Mouse (Mus musculus) embryo, embryonic 11 days (tissue): Measurements from ENCODE around the gene Clstn1.

Experiments
- DNase-seq: peaks from one replicate; pipeline ENCODE4 v3.0.0-alpha.2; 2015

Clstn1 gene

DNA sequence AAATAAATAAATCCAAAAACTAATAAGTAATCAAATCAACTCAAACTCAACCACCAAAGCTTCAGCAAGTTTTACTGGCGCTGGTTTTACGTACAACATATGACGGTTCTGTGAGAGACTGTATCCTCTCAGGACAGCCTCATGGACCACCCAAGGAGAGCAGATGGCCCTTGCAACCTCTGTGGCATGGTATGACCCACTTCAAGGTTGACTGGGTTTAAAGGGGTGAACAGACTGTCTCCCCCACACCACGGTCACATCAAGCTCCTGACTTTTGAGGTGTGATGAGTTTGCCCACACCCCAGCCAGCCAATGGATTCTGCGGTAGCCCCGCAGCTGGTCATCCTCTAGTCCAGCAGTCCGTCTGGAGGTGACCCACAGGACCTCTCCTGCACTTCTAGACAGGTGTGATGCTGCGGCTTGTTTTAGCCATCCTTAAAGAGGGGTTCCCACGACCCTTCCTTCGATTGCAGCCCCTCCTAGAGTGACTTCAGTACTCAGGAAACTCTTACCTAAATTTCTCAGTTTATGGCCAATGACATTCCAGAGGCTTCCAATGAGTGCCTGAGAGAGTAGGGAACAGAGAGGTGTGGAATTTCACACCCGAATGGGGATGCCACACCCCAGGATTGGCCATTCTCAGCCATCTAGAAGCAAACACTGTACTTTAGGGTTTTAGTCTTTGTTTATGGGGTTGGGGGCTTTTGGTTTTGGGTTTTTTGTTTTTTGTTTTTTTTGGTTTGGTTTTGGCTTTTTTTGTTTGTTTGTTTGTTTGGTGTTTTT, 98.8 kb downstream of the Clstn1 start:
- DNase-seq = no peak

DNA sequence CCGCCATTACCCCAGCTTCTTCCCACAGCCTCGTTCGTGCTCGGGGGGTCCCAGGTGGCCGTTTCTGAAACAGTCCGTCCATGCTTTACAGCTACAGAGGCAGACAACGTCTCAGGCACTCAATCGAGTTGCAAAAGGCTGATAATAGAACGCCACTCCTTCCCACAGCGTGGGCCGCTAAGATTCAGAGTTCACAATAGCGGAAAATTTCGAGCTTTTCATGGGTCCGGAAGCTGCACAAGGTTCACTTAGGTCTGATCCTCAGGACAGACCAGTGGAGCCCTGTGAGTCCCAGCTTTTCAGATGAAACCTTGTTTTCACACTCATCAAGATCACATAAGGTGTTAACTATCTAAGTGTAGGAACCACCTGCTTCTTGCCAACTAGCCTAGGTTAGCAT, 102.6 kb downstream of the Clstn1 start:
- DNase-seq = no peak

DNA sequence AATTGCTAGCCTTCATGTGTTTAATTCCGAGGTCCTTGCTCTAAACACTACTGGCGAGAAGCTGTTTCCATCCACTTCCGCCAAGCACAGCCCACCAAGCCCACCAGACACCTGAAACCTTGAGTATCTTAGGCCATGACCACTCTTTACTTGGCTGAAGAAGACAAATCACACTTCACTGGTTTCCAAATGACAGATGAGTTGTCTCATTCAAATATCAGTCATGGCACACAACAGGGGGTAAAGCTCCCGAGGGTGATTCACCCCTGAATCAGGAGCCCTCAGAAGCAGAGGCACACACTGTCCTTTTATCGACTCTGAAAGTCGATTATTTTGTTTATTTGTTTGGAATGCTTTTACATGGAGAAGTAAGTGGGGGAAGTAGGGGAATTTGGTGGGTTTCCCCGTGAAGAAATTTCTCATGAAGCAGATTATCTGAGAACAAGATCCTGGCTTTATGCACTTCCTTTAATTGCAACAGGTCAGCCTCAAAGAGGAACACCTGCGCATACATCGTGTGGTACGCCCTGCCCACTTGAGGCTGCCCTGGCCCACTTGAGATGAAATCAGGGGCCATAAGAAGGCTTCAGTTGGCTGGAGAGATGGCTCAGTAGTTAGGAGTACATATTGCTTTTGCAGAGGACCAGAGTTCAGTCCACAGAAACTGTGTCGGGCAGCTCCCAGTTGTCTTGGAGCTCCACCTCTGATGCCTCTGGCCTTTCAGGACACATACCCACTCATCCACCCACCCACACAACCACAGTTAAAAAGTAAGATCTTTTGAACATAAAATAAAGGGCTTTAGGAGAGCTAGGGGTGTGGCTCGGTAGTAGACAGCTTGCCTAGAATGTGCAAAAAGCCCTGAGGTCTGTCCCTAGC, 103.8 kb downstream of the Clstn1 start:
- no peak for DNase-seq

DNA sequence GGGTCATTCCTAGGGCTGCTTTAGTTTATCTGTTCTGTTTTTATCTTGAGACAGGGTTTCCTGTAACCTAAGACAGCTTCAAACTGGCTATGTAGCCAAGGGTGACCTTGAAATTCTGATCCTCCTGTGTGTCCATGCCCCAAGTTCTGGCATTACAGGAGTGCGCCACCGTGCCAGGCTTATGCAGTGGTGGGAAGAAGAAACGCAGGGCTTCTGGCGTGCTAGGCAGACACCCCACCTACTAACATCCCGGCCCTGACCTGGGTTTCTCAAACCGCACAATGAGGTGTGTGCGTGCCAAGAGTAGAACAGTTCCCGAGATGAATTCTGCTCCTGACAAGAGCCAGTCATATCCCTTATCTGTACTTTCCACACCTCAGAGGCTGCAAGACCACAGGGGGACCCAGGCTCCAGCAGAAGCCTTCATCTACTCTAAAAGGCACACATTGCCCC, 104.6 kb downstream of the Clstn1 start:
- DNase-seq = no peak

DNA sequence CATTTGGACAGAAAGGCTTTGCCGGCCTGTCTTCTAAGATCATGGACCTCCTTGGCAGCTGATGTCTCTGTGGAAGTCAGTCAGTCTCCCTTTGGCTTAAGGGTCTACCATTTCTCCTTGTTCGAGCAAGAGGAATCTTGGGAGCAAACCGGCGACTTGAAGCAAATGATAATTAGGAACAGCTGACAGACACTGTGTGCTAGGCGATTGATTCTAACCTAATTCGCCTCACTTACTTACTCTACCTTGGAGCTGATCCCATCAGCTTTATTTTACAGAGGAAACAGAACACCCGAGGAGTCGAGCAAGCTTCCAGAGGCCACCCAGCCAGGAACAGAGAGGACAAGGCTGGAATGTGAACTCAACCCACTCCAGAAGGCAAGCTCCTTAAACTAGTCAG, 105.1 kb downstream of the Clstn1 start:
- DNase-seq = no peak

DNA sequence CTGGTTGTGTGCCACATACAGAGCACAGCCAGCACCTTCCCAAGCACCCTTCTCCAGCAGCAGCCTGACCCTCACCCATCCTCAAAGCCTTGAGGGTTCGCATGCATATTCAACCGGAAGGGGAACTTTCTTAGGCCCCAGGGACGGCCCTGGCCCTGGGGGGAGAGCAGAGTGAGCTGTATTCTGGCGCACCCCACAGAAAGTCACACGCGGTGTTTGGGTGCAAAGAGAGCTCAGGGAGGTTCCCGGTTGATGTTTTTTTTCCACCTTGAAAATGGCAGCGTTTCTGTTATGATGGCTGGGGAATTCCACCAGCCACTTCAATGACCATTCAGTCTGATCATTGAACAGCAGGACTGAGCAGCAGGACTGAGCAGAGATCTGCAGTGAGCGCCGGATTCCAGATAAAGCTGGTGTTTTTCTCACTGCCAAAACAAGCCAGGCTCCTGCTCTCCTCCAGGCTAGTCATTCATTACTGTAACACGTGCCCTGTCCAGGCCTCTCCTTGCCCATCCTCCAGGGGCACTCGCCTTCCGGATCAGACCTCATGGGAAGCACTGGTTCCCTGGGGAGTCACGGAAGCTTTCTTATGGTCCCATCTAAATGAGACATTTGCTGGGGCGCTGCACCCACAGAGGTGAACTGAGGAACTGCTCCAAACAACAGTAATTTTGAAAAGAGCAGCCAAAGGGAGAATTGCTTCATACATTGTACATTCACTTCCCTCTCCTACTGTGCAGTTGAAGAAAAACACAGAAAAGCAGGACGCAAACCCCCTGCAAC, 110.1 kb downstream of the Clstn1 start:
- peak; percentile 49 for DNase-seq

DNA sequence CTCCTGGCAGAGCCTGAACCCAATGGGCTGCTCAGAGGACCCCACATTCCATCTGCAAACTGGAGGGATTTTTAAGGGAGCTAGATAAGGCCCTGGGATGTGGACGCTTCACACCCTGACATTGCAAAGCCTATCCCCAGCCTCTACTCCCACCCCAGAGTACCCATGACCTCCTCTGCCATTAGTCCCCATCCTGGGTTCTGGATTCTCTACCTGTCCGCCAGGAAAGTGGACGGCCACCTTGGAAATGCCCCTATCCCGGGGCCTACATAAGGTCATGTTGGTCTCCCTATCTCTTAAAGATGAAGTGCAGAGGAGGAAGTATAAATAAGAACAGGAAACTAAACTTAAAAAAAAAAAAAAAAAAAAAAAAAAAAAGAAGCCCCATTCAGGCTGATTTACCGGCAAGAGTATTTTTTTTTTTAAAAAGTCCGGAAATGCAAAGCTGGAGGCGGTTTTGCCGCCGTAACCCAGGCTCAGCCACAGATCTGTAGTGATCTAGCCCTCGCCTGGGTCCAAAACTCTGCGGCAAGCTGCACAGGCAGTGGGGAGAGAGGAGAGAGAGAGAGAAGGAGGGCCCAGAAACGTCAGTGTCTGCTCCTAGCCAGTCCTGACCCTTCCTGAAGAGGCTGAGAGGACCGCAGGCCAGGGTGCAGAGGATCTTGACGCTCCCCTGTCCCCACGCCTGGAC, 111.4 kb downstream of the Clstn1 start:
- peak; percentile 31 for DNase-seq

DNA sequence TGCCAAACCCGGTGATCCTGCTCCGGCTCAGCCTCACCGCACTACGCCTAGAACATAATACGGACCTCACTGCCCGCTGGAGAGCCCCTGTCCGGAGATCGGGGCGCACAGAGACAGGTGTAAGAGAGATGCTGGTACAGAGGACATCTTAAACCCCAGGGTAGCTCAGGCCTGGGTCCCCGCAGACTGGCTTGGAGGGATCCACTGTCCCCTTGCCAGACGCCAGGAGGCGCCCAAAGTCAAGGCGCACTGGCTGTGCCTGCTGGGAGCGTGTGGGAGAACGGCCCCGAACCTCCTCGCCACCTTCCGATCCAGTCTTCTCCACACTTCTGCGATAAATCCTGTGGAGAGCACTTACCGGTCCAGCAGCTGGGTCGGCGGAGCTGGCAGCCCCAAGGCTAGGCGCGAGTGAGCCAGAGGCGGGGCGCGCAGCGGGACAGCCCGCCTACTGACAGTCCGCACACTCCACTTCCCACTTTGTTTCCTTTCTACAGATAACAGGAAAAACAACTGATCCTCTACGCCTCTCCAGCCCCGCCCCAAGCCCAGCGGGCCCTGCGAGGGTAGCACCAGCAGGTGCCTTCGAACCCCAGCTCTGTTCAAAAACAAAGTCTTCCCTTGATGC, 112.0 kb downstream of the Clstn1 start:
- peak; percentile 82 for DNase-seq
